16 mouse cellular contexts compared by ENCODE assay signal in the genomic region with DNA sequence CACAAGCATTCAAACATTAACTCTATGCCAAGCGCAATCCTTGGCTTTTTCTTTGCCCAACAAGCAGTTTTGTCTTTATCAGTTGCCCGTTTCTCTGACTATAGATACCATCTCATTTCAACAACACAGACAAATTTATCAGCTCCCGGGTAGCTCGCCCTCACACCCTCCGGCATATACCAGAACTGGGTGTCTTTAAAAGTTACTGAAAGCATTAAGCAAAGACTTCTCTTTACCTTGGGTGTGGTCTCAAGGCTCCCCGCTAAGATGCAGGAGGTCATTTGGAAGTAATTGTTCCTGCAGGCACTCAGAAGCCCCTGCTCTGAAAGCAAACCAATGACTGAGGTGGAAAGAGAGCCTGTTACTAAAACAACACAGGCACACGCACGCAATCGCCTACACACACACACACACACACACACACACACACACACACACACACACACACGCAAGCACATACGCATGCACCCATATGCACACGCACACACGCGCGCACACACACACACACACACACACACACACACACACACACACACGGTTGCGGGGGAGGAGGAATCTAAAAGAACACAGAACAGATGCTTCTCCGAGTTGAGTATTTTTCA.
DNase-seq lines count a peak whose midpoint lies in the region; TF ChIP-seq lines count a peak whose summit lies in the region.
"Had no signal": no experiment of that assay in that cellular context is flagged by ENCODE, and none has a peak within 500 bp of the region (broad histone marks: within the 10 kb centered on the region; RNA-seq: fewer than 3 reads in every experiment).

No protein-coding gene starts in this region.

- peaks cover 3% of the 10 kb centered on the region; the same call in 1 of the 2 replicates for H3K4me1 ChIP-seq in olfactory bulb, adult 2 months (ENCODE audit: control insufficient read depth, insufficient read depth, low read length)
- H3K4me1 ChIP-seq: embryonic facial prominence, embryonic 15.5 days; liver, embryonic 12.5 days; midbrain, embryonic 10.5 days; stomach, embryonic 15.5 days had no signal

- 38% methylated on average over 17 of the region's 18 CpGs for WGBS in olfactory bulb, adult 2 months

- DNase-seq in ES-CJ7 (ENCODE audit: low read depth, low spot score) (peak; percentile 59), ZHBTc4 (ENCODE audit: low read depth, low spot score) (peak; percentile 62)
- peak; percentile 29 to 38 for DNase-seq in layer of hippocampus, adult 8-10 months (ENCODE audit: low spot score in 2 of 2)
- no peak for DNase-seq in urinary bladder, postnatal 10 days (ENCODE audit: low spot score)
- DNase-seq in B cell, adult 2 months, result no peak
- no peak for DNase-seq in adrenal gland, postnatal 14 days
- no peak for DNase-seq in gastrocnemius, postnatal 36 days
- DNase-seq: cerebellum, postnatal 36 days; heart, postnatal 14 days; kidney, postnatal 25 days; lung, postnatal 10 days had no signal

- H3K27ac ChIP-seq in olfactory bulb, adult 2 months (ENCODE audit: insufficient read depth, low read depth, low read length), result peak overlapping the region; percentile 58
- H3K27ac ChIP-seq: embryonic facial prominence, embryonic 15.5 days; liver, embryonic 12.5 days; midbrain, embryonic 10.5 days; stomach, embryonic 15.5 days had no signal

- intact Hi-C loops in gastrocnemius, postnatal 36 days (cut with DNase I), result no loop called here

- H3K4me3 ChIP-seq in olfactory bulb, adult 2 months (ENCODE audit: insufficient read depth, low read depth, low read length), result peak overlapping the region; percentile 50
- H3K4me3 ChIP-seq: embryonic facial prominence, embryonic 15.5 days; liver, embryonic 12.5 days; midbrain, embryonic 10.5 days; stomach, embryonic 15.5 days had no signal

- TF ChIP-seq POLR2A in olfactory bulb, adult 2 months (IDR thresholded peaks at IDR 0.05; ENCODE audit: insufficient read depth, low read depth, low read length), result no peak

- no peak for TF ChIP-seq CTCF in olfactory bulb, adult 2 months (IDR thresholded peaks at IDR 0.05; ENCODE audit: insufficient read depth, low read depth, low read length)

Comparison
In these comparisons a context has a peak if more than half of its experiments do, and no peak if none do; other contexts are left out.
1. DNase-seq: peak in ES-CJ7 (single experiment), ZHBTc4 (single experiment) and layer of hippocampus, adult 8-10 months (2 of 2); none in urinary bladder, postnatal 10 days (single experiment), B cell, adult 2 months (0 of 2), adrenal gland, postnatal 14 days (single experiment) and gastrocnemius, postnatal 36 days (0 of 2).